Mouse (Mus musculus) lung, adult 2 months (tissue): ENCODE measurements at regions not wholly inside any gene's neighbourhood (a gene's known extent, or its start where the extent isn't known, plus 50 kb on each side); places are given as distances from the start of the nearest gene placed in this dataset.

Source experiments
- CTCF ChIP-seq: fragments of 200-500 bp; IDR thresholded peaks from 2 replicates; pipeline ENCODE4 v1.5.1; 2011; ENCODE audit warnings: mild to moderate bottlenecking, low read length, control low read depth; ENCODE audit not compliant: insufficient read depth
- POLR2A ChIP-seq: fragments of 200-500 bp; IDR thresholded peaks from 2 replicates; pipeline ENCODE4 v1.6.1; 2011; ENCODE audit warnings: low read depth, mild to moderate bottlenecking, control low read depth, low read length, borderline replicate concordance; ENCODE audit errors: extremely low read depth

GRCm38 (mm10) chr13:119378404-119379037 is 49.9 kb upstream of the Paip1 start:
- TF ChIP-seq POLR2A = no peak
- peak; percentile 86 for TF ChIP-seq CTCF
